Mouse (Mus musculus) hematopoietic stem cell, adult 5-6 weeks (primary cell): Measurements from ENCODE around the gene Atp5g3. TPM values are rescaled to one million over a fixed set of nuclear protein-coding genes. Genes with fewer than 3 reads are reported as not detected.
"Not testable (repeated sequence)": the region's sequence is repeated elsewhere in the genome, so short reads cannot be mapped to it uniquely, and the experiment has no call there.

ENCODE experiments used
- ATAC-seq, 2 experiments: fragments of 125-278 bp in 1 of 2; replicated peaks in 1 of 2; 2 replicates each; pipeline ENCODE4 v1.8.0; 2016 to 2017; ENCODE audit warnings: inconsistent platforms in 2 of 2, mild to moderate bottlenecking in 2 of 2, moderate number of reproducible peaks in 2 of 2, low read depth in 1 of 2, moderate TSS enrichment in 1 of 2; ENCODE audit not compliant: low FRiP score in 2 of 2, poor library complexity in 2 of 2, severe bottlenecking in 2 of 2, insufficient read depth in 1 of 2, low TSS enrichment in 1 of 2
- total RNA-seq: library from RNA; stranded (forward); fragments of 172-1452, 232-1000 nt; gene quantifications from 2 replicates; pipeline ENCODE4 v1.2.3, GENCODE M21; 2017

Gene Atp5g3
- total RNA-seq, 1 experiment from 2014 or later: 137 TPM

DNA sequence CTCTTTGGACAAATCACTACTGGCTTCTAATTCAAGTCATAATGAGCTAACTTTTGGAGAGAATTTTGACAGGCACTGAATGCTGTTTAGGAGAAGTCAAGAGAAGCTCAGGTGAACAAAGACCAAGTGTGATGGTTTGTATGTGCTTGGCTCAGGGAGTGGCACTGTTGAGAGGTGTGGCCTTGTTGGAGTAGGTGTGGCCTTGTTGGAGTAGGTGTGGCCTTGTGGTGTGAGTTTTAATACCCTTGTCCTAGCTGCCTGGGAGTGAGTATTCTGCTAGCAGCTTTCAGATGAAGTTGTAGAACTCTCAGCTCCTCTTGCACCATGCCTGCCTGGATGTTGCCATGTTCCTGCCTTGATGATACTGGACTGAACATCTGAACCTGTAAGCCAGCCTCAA lies 6.4 kb downstream of the Atp5g3 start:
- not testable (repeated sequence) for ATAC-seq

DNA sequence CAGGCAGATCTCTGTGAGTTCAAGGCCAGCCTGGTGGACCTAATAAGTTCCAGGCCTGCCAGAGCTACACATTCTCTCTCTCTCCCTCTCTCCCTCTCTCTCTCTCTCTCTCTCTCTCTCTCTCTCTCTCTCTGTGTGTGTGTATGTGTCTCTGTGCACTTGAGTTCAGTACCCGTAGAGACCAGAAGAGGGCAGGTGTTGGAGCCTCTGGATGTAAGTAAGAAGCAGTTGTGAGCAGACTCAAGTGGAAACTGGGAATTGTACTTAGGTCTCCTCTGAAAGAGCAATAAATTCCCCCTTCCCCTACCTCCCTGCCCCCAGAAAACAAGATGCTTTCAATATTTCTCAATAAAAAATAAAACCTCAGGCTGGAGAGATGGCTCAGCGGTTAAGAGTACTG lies 7.6 kb downstream of the Atp5g3 start:
- ATAC-seq: no peak

DNA sequence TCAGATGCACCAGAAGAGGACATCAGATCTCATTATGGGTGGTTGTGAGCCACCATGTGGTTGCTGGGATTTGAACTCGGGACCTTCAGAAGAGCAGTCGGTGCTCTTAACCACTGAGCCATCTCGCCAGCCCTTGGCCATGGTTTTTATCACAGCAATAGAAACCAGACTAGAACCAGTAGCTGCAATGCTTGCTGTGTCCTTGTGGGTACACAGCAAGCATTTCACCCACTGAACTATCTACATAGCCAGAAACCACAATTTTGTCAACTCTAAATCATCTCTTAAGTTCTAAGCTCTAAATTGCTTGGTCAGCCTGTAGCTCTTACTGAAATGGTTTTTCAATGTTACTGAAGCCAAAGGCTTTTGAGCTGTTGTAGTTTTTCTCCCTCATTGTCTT lies 8.8 kb downstream of the Atp5g3 start:
- ATAC-seq: not testable (repeated sequence)

DNA sequence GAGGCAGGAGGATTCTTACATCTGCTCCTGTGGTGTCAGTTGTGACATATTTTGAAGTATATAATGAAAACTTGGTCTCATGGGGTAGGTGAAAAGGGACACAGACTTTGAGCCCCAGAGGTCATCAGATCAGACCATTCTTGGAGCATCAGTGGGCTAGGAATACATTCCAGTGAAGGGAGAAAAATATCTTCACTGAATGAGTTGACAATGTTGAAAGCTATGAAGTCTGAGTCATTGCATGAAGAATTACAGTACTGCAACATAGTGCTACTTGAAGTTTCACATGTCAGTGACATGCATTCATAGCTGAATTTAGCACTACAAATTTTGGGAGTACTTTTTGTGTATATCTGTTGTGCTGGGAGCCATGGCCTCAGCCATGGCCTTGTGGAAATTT lies 10.0 kb downstream of the Atp5g3 start:
- ATAC-seq: no peak

DNA sequence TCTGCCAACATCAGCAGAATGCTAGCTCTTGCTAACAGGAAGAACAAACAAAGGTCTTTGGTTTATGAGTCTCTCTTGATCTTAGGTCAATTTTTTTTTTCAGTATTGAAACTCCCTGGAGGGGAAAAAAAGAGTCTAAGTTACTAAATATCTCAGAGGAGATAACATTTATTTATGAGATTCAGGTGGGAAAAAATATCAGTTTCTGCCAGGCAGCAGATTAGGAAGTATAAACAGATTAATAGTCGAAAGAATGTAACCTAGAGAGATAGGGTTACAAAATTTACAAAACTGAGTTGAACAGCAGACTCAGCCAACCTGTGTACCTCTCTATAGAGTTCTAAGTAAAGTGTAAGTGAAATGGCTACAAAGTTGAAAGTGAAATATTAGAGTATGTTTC lies 10.8 kb downstream of the Atp5g3 start:
- no peak for ATAC-seq

DNA sequence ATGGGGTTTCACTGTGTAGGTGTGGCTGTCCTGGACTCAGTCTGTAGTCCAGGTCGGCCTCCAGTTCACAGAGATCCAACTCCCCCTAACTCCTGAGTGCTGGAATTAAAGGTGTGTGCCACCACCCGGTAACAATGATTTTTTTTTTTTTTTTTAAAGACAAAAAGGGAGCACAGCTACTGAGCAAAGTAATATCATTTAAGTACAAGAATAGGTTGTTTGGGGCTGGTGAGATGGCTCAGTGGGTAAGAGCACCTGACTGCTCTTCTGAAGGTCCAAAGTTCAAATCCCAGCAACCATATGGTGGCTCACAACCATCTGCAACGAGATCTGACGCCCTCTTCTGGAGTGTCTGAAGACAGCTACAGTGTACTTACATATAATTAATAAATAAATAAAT lies 14.2 kb downstream of the Atp5g3 start:
- ATAC-seq: not testable (repeated sequence)

DNA sequence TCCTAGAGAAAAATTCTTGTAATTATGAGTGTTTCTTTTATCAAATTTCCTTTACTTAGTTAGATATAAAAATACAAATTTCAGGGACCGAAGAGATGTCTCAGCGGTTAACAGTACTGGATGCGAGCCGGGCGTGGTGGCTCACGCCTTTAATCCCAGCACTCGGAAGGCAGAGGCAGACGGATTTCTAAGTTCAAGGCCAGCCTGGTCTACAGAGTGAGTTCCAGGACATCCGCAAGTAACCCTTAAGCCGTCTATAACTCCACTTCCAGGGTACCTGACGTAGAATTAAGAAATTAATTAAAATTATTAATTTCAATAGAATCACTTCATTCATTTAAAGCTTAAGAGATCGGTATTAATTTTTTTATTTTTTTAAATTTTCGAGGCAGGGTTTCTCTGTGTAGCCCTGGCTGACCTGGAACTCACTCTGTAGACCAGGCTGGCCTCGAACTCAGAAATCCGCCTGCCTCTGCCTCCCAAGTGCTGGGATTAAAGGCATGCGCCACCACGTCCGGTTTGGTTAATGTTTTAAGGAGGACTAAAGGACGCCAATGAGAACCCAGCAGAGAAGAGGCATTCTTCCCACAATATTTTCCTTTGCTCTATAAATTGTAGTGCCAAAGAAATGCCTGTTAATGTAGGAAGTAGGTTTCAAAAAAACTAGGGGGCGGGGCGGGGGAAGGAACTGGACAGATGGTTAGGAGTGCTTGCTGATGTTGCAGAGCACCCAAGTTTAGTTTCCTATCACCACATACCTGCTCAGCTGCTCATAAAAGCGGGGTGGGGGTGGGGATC lies 17.5 kb downstream of the Atp5g3 start:
- ATAC-seq: no peak

DNA sequence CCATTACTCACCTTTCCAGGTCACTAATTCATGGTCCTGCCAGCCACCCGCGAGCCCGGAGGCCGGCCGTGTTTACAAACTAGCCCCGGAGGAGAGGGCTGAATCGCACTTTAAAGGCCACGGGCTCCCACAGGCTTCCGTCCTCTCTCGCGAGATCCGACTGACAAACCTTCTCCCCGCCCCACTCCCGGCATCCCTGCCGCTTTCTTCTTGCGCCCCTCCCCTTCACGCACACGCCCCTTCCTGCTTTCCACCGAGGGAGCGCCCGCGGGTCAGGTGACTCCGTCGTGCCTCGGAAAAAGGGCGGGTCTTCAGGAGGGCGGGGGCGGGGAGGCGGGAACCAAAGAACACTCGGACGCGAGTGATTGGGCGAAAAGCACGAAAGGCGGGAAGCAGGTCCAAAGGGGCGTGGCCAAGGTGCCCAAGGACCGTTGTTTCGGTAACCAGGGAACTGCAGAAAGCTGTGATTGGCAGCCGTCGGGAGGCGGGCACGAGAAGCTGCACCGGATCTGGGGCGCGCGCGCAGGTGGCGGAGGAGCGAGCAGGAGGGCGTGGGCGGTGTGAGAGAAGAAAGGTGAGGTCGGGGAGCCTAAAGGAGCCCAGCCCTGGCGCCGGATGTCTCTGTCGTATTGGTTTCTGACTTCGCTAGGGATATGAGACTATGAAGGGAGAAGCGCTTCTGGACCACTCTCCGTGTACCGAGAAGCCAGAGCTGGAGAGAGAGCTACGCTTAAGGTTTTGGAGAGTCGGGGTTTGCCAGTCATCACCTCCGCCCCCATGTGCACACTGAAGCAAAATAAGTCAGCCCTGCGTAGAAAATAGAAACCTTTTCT lies 18.4 kb downstream of the Atp5g3 start, which contains the start of gene Atf2:
Gene Atf2, minus strand, starts transcription at position 176 of the 833 bp plus-strand sequence.
- peak; percentile 91 to 95 for ATAC-seq

DNA sequence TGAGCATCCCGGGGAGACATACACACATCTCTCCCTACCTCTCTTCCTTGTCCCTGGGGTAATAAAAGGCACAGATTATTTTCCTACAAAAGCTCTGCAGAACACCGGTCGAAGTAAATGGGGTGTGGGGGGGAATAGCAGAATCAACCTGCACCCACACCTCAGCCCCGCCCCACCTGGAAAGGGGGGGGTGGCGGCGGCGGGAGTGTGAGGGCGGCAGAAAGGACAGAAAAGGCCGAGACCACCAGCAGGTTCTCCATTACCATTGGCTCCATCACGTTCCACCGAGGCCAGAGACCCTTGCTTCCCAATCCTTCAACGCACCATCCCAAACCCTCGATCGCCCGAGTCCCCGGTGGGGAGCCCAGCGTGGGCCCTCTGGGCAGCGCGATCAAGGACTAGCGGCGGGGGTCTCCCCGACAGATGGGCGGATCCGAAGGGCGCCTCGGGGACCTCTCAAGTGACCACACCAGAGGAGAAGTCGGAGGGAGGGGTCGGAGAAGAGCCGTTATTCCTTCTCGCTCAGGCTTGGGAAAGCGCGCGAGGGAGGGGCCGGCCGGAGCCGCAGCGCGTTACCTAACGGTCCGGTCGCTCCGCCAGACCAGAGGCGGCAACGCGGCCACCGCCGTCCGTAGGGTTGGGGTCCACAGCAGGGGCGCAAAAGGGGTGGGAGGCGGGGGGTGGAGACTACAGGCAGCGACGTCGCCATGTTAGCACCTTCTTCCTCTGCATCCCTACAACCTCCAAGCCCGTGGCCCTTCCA lies 19.2 kb downstream of the Atp5g3 start:
- peak; percentile 12 to 49; a peak in 3 of 4 replicates for ATAC-seq

DNA sequence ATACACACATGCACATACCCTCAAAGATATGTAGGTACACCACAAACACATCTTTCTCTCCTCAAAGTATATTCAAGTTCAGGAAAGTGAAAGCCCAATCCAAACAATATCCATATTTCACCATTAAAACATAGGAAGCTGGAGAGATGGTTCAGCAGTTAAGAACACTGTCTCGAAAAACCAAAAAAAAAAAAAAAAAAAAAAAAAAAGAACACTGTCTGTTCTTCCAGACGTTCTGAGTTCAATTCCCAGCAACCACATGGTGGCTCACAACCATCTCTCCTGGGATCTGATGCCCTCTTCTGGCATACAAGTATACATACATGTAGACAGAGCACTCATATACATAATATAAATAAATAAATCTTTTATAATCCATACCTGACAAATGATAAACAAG lies 25.1 kb downstream of the Atp5g3 start:
- ATAC-seq: no peak

DNA sequence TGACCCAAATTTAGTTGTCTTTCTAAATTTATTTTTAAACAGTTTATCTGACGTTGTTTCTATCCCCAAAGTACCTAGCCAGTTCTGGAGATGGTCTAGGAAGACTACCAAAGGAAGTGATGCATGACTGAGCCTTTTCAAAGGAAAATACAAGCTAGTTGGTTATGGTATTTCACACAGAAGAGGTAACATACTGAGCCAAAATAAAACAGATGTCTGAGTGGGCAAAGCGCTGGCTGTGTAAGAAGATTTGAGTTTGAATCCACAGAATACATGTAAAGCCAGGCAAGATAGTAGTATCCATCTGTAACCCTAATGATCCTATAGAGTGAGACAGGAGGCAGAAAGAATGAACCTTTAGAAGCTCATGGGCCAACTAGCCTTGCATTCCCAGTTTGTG lies 33.2 kb downstream of the Atp5g3 start:
- ATAC-seq: no peak

DNA sequence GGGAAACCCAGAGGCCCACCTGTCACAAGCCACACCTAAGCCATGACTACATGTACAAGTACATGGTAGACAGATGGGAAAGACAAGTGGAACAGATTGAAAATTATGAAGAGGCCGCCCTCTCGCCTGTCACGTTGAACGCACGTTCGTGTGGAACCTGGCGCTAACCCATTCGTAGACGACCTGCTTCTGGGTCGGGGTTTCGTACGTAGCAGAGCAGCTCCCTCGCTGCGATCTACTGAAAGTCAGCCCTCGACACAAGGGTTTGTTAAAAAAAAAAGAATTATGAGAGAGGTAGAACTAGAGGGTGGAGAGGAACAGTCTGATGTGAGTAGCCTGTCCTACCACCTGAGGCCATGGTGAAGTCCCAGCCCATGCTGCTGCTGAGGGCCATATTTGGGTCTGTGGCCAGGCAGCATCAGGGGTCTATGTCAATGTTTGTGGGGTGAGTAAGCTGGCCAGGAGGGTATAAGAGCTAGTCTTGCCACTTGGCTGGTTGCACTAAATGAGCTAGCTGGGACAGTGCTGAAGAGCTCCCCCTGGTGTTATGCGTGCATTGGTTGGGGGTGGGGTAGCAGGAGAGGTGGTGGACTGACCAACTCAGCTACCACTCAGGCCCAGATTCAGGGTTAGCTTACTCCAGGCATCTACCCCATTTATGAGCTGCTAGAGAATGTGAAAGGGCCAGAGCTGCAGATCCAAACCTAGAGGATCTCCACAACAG lies 43.2 kb downstream of the Atp5g3 start:
- peak; percentile 17 to 58; a peak in 2 of 4 replicates for ATAC-seq

DNA sequence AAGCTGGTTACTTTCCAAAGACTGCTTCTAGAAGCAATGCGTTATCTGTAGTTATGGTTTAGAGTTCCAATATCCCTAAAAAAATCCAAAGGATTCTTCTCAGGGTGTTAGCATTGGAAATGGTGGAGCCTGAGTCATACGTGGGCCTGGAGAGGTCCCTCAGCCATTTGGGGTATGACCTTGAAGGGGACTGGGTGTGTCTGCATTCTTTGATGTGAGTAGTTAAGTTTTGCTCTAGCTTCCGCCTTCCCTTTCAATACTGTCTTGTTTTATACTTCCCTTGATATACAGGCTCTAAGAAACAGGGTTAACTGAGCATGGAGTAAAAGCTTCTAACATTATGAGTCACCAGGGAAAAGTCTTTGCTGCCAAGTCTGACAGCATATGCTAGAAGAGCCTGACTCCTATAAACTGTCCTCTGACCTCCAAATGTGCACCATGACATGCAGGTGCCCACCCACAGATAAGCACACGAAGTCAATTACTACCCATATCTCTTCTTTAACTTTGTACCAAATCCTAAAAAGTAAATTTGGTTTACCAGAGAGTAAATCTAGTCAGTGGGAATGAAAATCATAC lies 51.0 kb downstream of the Atp5g3 start:
- ATAC-seq: no peak
